Mouse (Mus musculus) cerebellum, adult 2 months (tissue): Measurements from ENCODE around the gene Col26a1. TPM values are rescaled to one million over a fixed set of nuclear protein-coding genes. Genes with fewer than 3 reads are reported as not detected.

Experiments
- DNase-seq, 2 experiments: peaks; one replicate each; pipeline ENCODE4 v3.0.0; 2021
- H3K27ac ChIP-seq: fragments of 200-500 bp; 2 replicates; pipeline ENCODE4 v1.5.1; 2012; ENCODE audit warnings: low read length, control low read depth, inconsistent platforms; ENCODE audit not compliant: insufficient read depth
- H3K27me3 ChIP-seq: fragments of 200-500 bp; 2 replicates; pipeline ENCODE4 v1.6.1; 2012; ENCODE audit warnings: inconsistent platforms, mild to moderate bottlenecking, low read length, moderate library complexity; ENCODE audit not compliant: control insufficient read depth, insufficient read depth
- H3K4me1 ChIP-seq: fragments of 200-500 bp; 2 replicates; pipeline ENCODE4 v1.6.1; 2011; ENCODE audit warnings: low read length; ENCODE audit not compliant: control insufficient read depth, insufficient read depth
- H3K4me3 ChIP-seq: fragments of 200-500 bp; replicated peaks from 2 replicates; pipeline ENCODE3; 2011; ENCODE audit warnings: mild to moderate bottlenecking, low read depth, low read length, control low read depth; ENCODE audit not compliant: insufficient read depth
- CTCF ChIP-seq: fragments of 200-500 bp; IDR thresholded peaks from 2 replicates; pipeline ENCODE4 v1.5.1; 2011; ENCODE audit warnings: low read depth, mild to moderate bottlenecking, control low read depth, low read length, moderate library complexity, borderline replicate concordance; ENCODE audit not compliant: insufficient read depth
- POLR2A ChIP-seq: fragments of 200-500 bp; IDR thresholded peaks from 2 replicates; pipeline ENCODE4 v1.6.1; 2011; ENCODE audit warnings: low read length, control low read depth, borderline replicate concordance; ENCODE audit not compliant: insufficient read depth
- WGBS: fragments of 180-500 bp; shearing (Covaris S2); methylation state at CpG from one replicate; pipeline ENCODE4 v1.1.7; 2018; 5-methylcytosine and 5-hydroxymethylcytosine counted together
- polyA plus RNA-seq: library from polyadenylated mRNA; depleted of rRNA; stranded (reverse); fragments of >200 nt; gene quantifications from 2 replicates; pipeline ENCODE4 v1.2.3, GENCODE M21; 2012

The Col26a1 gene
- polyA plus RNA-seq, 1 experiment = 4.0 TPM

DNA sequence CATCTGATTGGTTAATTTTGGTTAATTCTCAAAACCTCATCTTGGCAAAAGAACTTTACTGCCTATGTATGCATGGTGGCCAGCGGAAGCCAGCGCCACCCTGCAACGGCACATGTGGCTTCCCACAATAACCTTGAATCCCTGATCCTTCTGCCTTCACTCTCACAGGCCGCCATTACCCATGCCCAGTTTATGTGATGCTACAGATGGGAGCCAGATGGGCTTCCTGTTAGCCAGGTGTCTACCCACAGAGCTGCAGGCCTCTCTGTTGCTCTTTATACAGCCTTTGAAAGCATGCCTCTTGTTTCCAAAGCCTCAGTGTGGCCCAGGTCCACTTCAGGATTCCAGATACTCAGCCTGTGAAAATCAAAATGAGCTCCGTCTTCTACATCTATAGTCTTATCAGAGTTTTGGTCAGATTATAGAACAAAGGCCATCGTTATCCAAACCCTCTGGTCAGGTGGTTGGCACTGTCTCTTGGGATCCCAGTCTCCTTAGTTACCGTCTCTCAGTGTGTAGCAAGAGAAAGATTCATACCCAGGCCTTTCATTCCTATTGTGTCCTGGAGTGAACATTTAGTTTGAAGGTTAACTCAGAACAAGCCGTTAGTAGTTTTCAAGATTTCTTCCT lies 34.7 kb upstream of the Col26a1 start:
- H3K4me3 ChIP-seq = no peak overlapping the region
- no peaks in the 10 kb centered on the region for H3K4me1 ChIP-seq
- TF ChIP-seq CTCF = no peak
- no peak for TF ChIP-seq POLR2A
- DNase-seq = no peak
- no peaks in the 10 kb centered on the region for H3K27me3 ChIP-seq
- no peak overlapping the region for H3K27ac ChIP-seq
- 94% methylated on average over 8 of the region's 8 CpGs for WGBS

DNA sequence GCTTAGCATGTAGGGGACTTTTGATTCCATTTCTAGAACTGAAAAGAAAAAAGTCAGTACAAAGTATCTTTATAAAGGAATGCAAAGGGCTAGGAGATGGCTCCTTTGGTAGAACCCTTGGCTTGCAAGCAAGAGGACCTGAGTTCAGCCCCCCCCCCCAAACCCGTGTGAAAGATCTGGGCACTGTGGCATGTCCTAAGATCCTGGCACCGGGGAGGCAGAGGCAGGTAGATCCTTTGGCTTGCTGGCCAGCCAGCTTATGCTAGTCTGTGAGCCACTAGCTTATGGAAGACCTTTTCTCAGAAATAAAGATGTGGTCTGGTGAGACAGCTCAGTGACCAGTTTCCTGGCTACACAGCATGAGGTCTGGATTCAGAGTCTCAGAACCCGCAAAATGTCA lies 31.2 kb upstream of the Col26a1 start:
- H3K4me1 ChIP-seq = peaks cover 3% of the 10 kb centered on the region
- H3K27ac ChIP-seq = no peak overlapping the region
- no peak for TF ChIP-seq POLR2A
- TF ChIP-seq CTCF = no peak
- no peaks in the 10 kb centered on the region for H3K27me3 ChIP-seq
- 66% methylated on average over 3 of the region's 3 CpGs for WGBS
- no peak overlapping the region for H3K4me3 ChIP-seq
- no peak for DNase-seq

DNA sequence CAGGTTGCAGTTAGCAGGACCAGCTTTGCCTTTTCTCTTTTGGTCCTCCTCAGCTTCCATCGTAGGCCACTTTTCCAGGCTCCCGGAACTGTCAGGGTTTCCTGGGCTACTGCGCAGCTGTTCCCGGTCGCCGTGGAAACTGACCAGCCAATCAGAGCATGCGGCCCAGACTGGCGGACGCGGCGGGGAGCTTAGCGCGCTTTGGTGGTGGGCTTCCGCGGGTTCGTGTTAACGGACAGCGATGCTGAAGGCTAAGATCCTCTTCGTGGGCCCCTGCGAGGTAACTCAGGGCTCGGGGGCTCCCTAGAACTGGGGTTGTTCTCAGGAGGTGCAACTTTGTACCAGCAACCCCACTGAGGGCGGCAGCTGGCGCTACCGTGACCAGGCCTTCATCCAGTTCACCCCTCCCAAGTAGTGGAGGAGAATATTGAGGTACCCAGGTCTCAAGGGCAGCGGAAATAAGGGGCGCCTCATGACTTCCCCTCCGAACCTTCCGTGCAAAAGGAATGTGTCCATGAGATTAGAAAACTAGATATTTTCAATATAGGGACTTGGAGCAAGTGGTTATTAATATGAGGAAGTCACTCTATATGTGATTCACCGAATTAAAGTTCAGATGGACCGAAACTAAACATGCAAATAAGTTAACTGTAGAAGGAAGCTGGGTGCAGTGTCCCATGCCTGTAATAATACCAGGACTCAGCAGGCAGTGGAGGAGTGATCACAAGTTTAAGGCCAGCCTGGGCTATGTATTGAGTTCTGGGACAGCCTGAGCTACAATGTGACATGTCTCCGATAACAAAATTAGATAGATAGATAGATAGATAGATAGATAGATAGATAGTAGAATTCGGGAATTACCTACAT lies 25.2 kb upstream of the Col26a1 start, which contains the start of gene Ift22:
Gene Ift22 (plus strand): TSS at position 160 of the 867 bp plus-strand sequence.
- Histone ChIP-seq H3K4me1 (peaks cover 9% of the 10 kb centered on the region), H3K27me3 (no peaks in the 10 kb centered on the region), H3K27ac (peak within 1 kb of the TSS; percentile 24), H3K4me3 (peak within 1 kb of the TSS; percentile 64)
- DNase-seq = peak; percentile 95
- WGBS = 7% methylated on average over 32 of the region's 32 CpGs
- no peak for TF ChIP-seq CTCF
- peak; percentile 29; the same call in 1 of the 2 replicates for TF ChIP-seq POLR2A

- TF ChIP-seq POLR2A = no peak
- WGBS = 43% methylated on average over 9 of the region's 9 CpGs
- Histone ChIP-seq H3K27me3 (no peaks in the 10 kb centered on the region), H3K4me1 (peaks cover 9% of the 10 kb centered on the region), H3K27ac (peak overlapping the region; percentile 24), H3K4me3 (peak overlapping the region; percentile 64)
- DNase-seq = no peak
These were observed 24.6 kb upstream of the Col26a1 start for GRCm38 (mm10) chr5:136907587-136907986.

GRCm38 (mm10) chr5:136905630-136906029 lies 22.6 kb upstream of the Col26a1 start:
- Histone ChIP-seq H3K27me3 (no peaks in the 10 kb centered on the region), H3K27ac (no peak overlapping the region), H3K4me1 (peaks cover 9% of the 10 kb centered on the region), H3K4me3 (no peak overlapping the region)
- TF ChIP-seq POLR2A = no peak
- TF ChIP-seq CTCF = no peak; the same call in 1 of the 2 replicates
- no peak for DNase-seq
- WGBS = 51% methylated on average over 7 of the region's 7 CpGs

- no peak for TF ChIP-seq POLR2A
- TF ChIP-seq CTCF = no peak
- Histone ChIP-seq H3K4me3 (no peak overlapping the region), H3K27ac (no peak overlapping the region), H3K27me3 (no peaks in the 10 kb centered on the region), H3K4me1 (peaks cover 9% of the 10 kb centered on the region)
- DNase-seq = no peak
- 57% methylated on average over 3 of the region's 3 CpGs for WGBS
These were observed 21.6 kb upstream of the Col26a1 start for GRCm38 (mm10) chr5:136904621-136905020.

DNA sequence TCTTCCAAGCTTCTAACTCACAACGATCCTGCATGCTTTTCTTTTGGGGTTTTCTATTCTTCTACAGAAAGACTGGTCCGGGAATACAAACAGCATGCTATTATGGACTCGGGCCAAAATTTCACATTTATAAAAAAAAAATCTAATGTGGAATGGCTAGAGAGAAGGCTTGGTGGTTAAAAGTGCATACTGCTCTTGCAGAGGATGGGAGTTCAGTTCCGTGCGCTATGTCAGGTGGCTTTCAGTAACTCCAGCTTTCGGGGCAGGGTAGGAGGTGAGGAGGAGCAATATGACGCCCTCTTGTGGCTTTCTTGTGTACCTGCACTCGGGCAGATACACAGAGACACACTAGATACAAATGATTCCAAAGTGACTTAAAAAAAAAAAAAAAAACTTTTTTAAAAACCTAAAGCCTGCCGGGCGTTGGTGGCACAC lies 12.5 kb upstream of the Col26a1 start:
- H3K27me3 ChIP-seq = no peaks in the 10 kb centered on the region
- no peaks in the 10 kb centered on the region for H3K4me1 ChIP-seq

More for the DNA sequence above, 12.5 kb upstream of the Col26a1 start:
- H3K4me3 ChIP-seq = no peak overlapping the region
- no peak overlapping the region for H3K27ac ChIP-seq
- no peak for TF ChIP-seq POLR2A
- no peak for TF ChIP-seq CTCF
- DNase-seq = no peak
- WGBS = 49% methylated on average over 10 of the region's 10 CpGs
